Mouse (Mus musculus): ENCODE measurements at regions not wholly inside any gene's neighbourhood (a gene's known extent, or its start where the extent isn't known, plus 50 kb on each side); places are given as distances from the start of the nearest gene placed in this dataset.

- no peak for DNase-seq
These were observed 186.6 kb upstream of the Sp8 start for GRCm38 (mm10) chr12:118659240-118660120.

GRCm38 (mm10) chr12:118650483-118651160 lies 195.5 kb upstream of the Sp8 start:
- DNase-seq: no peak

- DNase-seq: no peak
These were observed 196.7 kb upstream of the Sp8 start for GRCm38 (mm10) chr12:118649323-118649973.

GRCm38 (mm10) chr12:118648673-118649072 lies 197.5 kb upstream of the Sp8 start:
- no peak for DNase-seq

- DNase-seq: no peak
These were observed 198.7 kb upstream of the Sp8 start for GRCm38 (mm10) chr12:118647270-118648042.

- DNase-seq: no peak
These were observed 205.2 kb upstream of the Sp8 start for GRCm38 (mm10) chr12:118640925-118641324.

GRCm38 (mm10) chr12:118637214-118637613 lies 208.9 kb upstream of the Sp8 start:
- DNase-seq: no peak

GRCm38 (mm10) chr12:118635456-118635855 lies 210.7 kb upstream of the Sp8 start:
- no peak for DNase-seq

GRCm38 (mm10) chr12:118630373-118630772 lies 215.8 kb upstream of the Sp8 start:
- no peak for DNase-seq

- DNase-seq: no peak
These were observed 224.2 kb upstream of the Sp8 start for GRCm38 (mm10) chr12:118621697-118622485.

GRCm38 (mm10) chr12:118620847-118621636 lies 225.1 kb upstream of the Sp8 start:
- no peak for DNase-seq

GRCm38 (mm10) chr12:118597015-118597414 lies 249.1 kb upstream of the Sp8 start:
- DNase-seq: no peak

GRCm38 (mm10) chr12:118594781-118595574 lies 251.2 kb upstream of the Sp8 start:
- no peak for DNase-seq

- no peak for DNase-seq
These were observed 262.1 kb upstream of the Sp8 start for GRCm38 (mm10) chr12:118583829-118584628.

- DNase-seq: no peak
These were observed 268.6 kb upstream of the Sp4 start for GRCm38 (mm10) chr12:118569811-118570210.

- DNase-seq: no peak
These were observed 265.4 kb upstream of the Sp4 start for GRCm38 (mm10) chr12:118566681-118567080.

GRCm38 (mm10) chr12:118564394-118565112 lies 263.3 kb upstream of the Sp4 start:
- DNase-seq: no peak

GRCm38 (mm10) chr12:118562226-118562625 lies 261.0 kb upstream of the Sp4 start:
- DNase-seq: no peak

Measured in adrenal gland, postnatal 25 days (tissue).